ENCODE assay signal across 8 mouse cellular contexts in the genomic region with DNA sequence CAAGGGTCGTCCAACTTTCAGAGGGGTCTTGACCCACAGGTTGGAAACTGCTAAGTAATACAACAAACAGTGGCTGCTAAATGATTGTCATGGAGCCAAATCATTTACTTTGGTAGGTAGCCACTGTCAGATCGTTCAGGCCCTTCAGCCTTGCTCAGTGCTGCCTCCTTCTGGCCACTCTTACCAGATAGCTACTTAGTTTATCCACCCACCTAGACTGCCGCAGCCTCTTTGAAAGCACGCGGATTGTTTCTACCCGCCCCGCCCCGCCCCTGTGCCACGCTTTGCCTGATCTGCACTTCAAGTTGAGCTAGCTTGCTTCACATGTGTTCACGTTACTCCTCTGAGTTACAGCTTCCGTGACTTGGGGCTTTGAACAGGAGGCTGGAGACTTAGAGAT. TPM values are rescaled to one million over a fixed set of nuclear protein-coding genes. Genes with fewer than 3 reads are reported as not detected.
DNase-seq lines count a peak whose midpoint lies in the region; ATAC-seq and TF ChIP-seq lines count a peak whose summit lies in the region.

No protein-coding gene starts in this region.

- H3K4me3 ChIP-seq in hindbrain, embryonic 10.5 days, result no peak overlapping the region
- H3K4me3 ChIP-seq in hindbrain, embryonic 16.5 days (ENCODE audit: low read length), result no peak overlapping the region
- H3K4me3 ChIP-seq in midbrain, postnatal 0 days (ENCODE audit: low read depth, low read length), result no peak overlapping the region

- H3K27ac ChIP-seq in hindbrain, embryonic 10.5 days, result no peak overlapping the region
- no peak overlapping the region for H3K27ac ChIP-seq in hindbrain, embryonic 16.5 days (ENCODE audit: low read depth, low read length)
- no peak overlapping the region for H3K27ac ChIP-seq in midbrain, postnatal 0 days (ENCODE audit: low read depth, low read length)

- no peak overlapping the region for H3K9ac ChIP-seq in hindbrain, embryonic 16.5 days (ENCODE audit: low read depth, low read length)
- H3K9ac ChIP-seq in midbrain, postnatal 0 days (replicated peaks; ENCODE audit: low read length, poor library complexity, severe bottlenecking), result no peak overlapping the region

- H3K9me3 ChIP-seq in hindbrain, embryonic 10.5 days, result no peaks in the 10 kb centered on the region
- no peaks in the 10 kb centered on the region for H3K9me3 ChIP-seq in hindbrain, embryonic 16.5 days (ENCODE audit: control insufficient read depth, low read length)
- no peaks in the 10 kb centered on the region for H3K9me3 ChIP-seq in midbrain, postnatal 0 days (ENCODE audit: low read length)

- WGBS in hindbrain, embryonic 10.5 days, result 20% methylated on average over 11 of the region's 11 CpGs
- 16% methylated on average over 11 of the region's 11 CpGs for WGBS in hindbrain, embryonic 16.5 days
- WGBS in midbrain, postnatal 0 days, result 20% methylated on average over 11 of the region's 11 CpGs

- peak; percentile 43 for DNase-seq in hindbrain, embryonic 10.5 days (ENCODE audit: low spot score)
- DNase-seq in A20 (ENCODE audit: low read depth, low spot score) (peak; percentile 55), MN1 (ENCODE audit: low spot score) (peak; percentile 47)
- DNase-seq in kidney, adult 8-10 months, result peak; percentile 20 to 54
- DNase-seq in midbrain, postnatal 0 days (ENCODE audit: low spot score), result peak; percentile 19
- DNase-seq in right cerebral cortex, postnatal 10 days (ENCODE audit: low spot score in 2 of 2), result no peak
- DNase-seq in ovary, adult 18-20 months (ENCODE audit: low spot score), result no peak

- H3K4me1 ChIP-seq in hindbrain, embryonic 10.5 days (replicated peaks), result peaks cover 2% of the 10 kb centered on the region; the same call in 1 of the 2 replicates
- H3K4me1 ChIP-seq in hindbrain, embryonic 16.5 days (ENCODE audit: control insufficient read depth, insufficient read depth, low read depth, low read length), result no peaks in the 10 kb centered on the region
- no peaks in the 10 kb centered on the region for H3K4me1 ChIP-seq in midbrain, postnatal 0 days (ENCODE audit: insufficient read depth, low read length)

- peak; percentile 64 for TF ChIP-seq CTCF in midbrain, postnatal 0 days (IDR thresholded peaks at IDR 0.05)

- no peak for ATAC-seq in hindbrain, embryonic 16.5 days
- ATAC-seq in midbrain, postnatal 0 days (ENCODE audit: low FRiP score), result no peak

- no peaks in the 10 kb centered on the region for H3K36me3 ChIP-seq in hindbrain, embryonic 10.5 days
- no peaks in the 10 kb centered on the region for H3K36me3 ChIP-seq in hindbrain, embryonic 16.5 days (ENCODE audit: control insufficient read depth, insufficient read depth, low read length)
- H3K36me3 ChIP-seq in midbrain, postnatal 0 days (ENCODE audit: insufficient read depth, low read length), result no peaks in the 10 kb centered on the region

- H3K4me2 ChIP-seq in hindbrain, embryonic 16.5 days (ENCODE audit: low read length), result no peak overlapping the region
- H3K4me2 ChIP-seq in midbrain, postnatal 0 days (ENCODE audit: low read depth, low read length, poor library complexity, severe bottlenecking), result no peak overlapping the region

- H3K27me3 ChIP-seq in hindbrain, embryonic 10.5 days (ENCODE audit: insufficient read depth, poor library complexity, severe bottlenecking), result peaks cover 12% of the 10 kb centered on the region
- H3K27me3 ChIP-seq in hindbrain, embryonic 16.5 days (replicated peaks; ENCODE audit: control insufficient read depth, insufficient read depth, low read length), result no peaks in the 10 kb centered on the region
- no peaks in the 10 kb centered on the region for H3K27me3 ChIP-seq in midbrain, postnatal 0 days (ENCODE audit: insufficient read depth, low read length)

RNA-seq across cellular contexts. Expression of a gene that starts 14.6 kb away (rescaled TPM):
- 0.15 TPM in 1 of 2 replicates, not detected in the other for polyA plus RNA-seq in hindbrain, embryonic 10.5 days (2016; fragmentation: Nextera tagmentation; extraction: Ambion mirVana)
- 0.14 TPM in 1 of 2 replicates, not detected in the other for polyA plus RNA-seq in hindbrain, embryonic 16.5 days (2015; fragmentation: Nextera tagmentation; extraction: Ambion mirVana)
- not detected in 2 replicates for total RNA-seq in midbrain, postnatal 0 days (2014; rRNA removed)
- not detected in 2 replicates for polyA plus RNA-seq in midbrain, postnatal 0 days (2015; fragmentation: Nextera tagmentation; extraction: Ambion mirVana)

Comparison
In these comparisons a context has a peak if more than half of its experiments do, and no peak if none do; other contexts are left out.
1. DNase-seq: peak in hindbrain, embryonic 10.5 days (single experiment), A20 (single experiment), MN1 (single experiment), kidney, adult 8-10 months (2 of 2) and midbrain, postnatal 0 days (single experiment); none in right cerebral cortex, postnatal 10 days (0 of 2) and ovary, adult 18-20 months (single experiment).